Mouse (Mus musculus) Patski (cell line): ENCODE results near the gene Pth1r. TPM values are rescaled to one million over a fixed set of nuclear protein-coding genes. Genes with fewer than 3 reads are reported as not detected.

ENCODE experiments used
- ATAC-seq: fragments of 100-300 bp; one replicate; pipeline ENCODE4 v1.8.0; 2021
- CTCF ChIA-PET: fragments of 350-600 bp; sonication (Branson Sonifier 250); formaldehyde crosslinking; loops from one replicate; lab custom pipeline; 2022; ENCODE audit warnings: inconsistent platforms; lab: Charles Lee
- POLR2A ChIA-PET: fragments of 350-600 bp; sonication (Branson Sonifier 250); formaldehyde crosslinking; loops from one replicate; lab custom pipeline; 2022; ENCODE audit warnings: antibody characterized with exemption, inconsistent platforms; lab: Charles Lee
- DNase-seq: peaks from one replicate; pipeline ENCODE4 v3.0.0-alpha.2; 2011; ENCODE audit warnings: low read depth, low spot score
- H3K27me3 ChIP-seq: fragments of 371-371 bp; one replicate; pipeline ENCODE4 v1.5.1; 2021
- CTCF ChIP-seq: fragments of 100-300 bp; IDR thresholded peaks from one replicate; pipeline ENCODE4 v1.5.1; 2021
- in situ Hi-C: fragments of 300-500 bp; cut with MboI; formaldehyde crosslinking; loops from 3 replicates; pipeline ENCODE4 v1.11.1; 2018; ENCODE audit warnings: low pct_unique_long_range_greater_than_20kb, mixed read lengths
- polyA plus RNA-seq: library from polyadenylated mRNA; unstranded; gene quantifications from one replicate; pipeline ENCODE4 v1.2.3, GENCODE M21; 2021

Pth1r gene
- polyA plus RNA-seq, 1 experiment from 2014 or later, result 9.9 TPM

DNA sequence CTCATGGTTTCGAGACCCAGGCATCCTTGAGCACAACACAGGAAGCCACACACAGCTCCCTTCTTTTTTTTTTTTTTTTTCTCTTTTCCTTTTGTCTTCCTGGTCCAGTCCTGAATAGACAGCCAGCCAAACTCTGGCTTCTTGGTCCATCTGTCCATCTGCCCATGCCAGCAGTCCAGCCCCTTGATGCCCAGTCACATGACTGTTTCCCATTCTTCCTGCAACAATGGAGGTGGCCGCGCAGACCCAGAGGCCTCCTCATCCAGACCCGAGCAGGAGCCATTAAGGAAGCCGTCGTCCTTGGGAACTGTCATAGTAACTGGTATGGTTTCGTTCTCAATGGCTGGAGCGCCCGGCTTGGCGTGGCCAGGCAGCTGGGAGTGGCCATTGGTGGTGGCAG lies 24.9 kb downstream of the Pth1r start:
- ATAC-seq, result no peak

DNA sequence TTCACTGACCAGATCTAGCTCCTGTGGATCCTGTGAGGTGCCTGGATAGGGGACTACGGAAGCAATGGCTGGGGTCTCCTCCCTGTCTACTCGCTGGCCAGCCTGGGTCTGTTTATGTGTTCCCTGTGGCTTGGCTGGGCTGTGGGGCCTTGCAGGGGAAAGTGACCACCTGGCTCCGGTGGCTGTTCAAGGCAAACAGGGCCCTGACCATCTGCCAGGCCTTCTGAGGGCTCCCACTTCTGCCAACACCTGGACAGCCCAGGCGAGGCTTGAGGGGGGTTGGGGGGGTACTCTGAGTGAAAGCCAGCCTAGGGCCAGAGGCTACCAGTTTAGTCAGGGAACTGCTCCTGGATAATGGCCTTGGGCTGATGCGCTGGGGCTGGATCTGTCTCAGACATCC lies 27.0 kb downstream of the Pth1r start:
- POLR2A ChIA-PET, result interaction anchor here (0.6 kb wide), 1 partner anchor 34 kb away, joined by 4 read pairs; no protein-coding TSS in a partner anchor
- no peak for ATAC-seq
- H3K27me3 ChIP-seq, result no peaks in the 10 kb centered on the region

More for the DNA sequence above, 24.9 kb downstream of the Pth1r start:
- no peak for TF ChIP-seq CTCF
- DNase-seq, result no peak
- in situ Hi-C loops, result no loop called here
- no peaks in the 10 kb centered on the region for H3K27me3 ChIP-seq
- ChIA-PET CTCF (interaction anchor here (0.7 to 1.7 kb wide), 3 partner anchors 37 to 60 kb away, joined by 3 to 6 read pairs (median 5); no protein-coding TSS in a partner anchor), POLR2A (no interaction called here)

DNA sequence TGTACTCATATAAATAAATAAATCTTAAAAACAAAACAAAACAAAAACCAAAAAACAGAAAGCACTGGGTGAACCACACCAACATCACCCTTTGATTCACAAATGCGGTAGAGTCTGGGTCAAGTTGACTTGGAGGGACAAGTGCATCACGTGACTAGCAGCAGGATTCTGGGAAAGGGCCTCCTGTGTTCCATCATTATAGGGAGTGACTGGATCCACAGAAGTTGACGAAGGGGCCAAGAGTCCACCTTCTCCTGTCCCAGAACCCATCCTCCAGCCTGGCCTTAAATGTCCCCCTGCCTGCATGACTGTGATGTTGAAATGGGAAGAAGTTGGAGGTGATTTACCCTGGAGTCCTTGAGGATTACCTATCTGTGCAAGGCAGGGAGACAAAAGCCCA lies 28.1 kb downstream of the Pth1r start:
- in situ Hi-C loops, result loop anchor here (5.0 to 10.0 kb wide), 3 partner anchors 38 to 304 kb away; partner anchors contain the start of gene Ngp
- no peaks in the 10 kb centered on the region for H3K27me3 ChIP-seq
- ATAC-seq (no peak), DNase-seq (no peak)
- ChIA-PET CTCF (no interaction called here), POLR2A (no interaction called here)
- TF ChIP-seq CTCF, result no peak

More for the DNA sequence above, 27.0 kb downstream of the Pth1r start:
- in situ Hi-C loops, result loop anchor here (5.0 to 10.0 kb wide), 3 partner anchors 37 to 305 kb away; partner anchors contain the start of gene Ngp
- no peak for TF ChIP-seq CTCF
- no peak for DNase-seq
- CTCF ChIA-PET, result interaction anchor here (0.8 to 1.8 kb wide), 4 partner anchors 39 to 151 kb away, joined by 3 to 5 read pairs (median 4); no protein-coding TSS in a partner anchor

DNA sequence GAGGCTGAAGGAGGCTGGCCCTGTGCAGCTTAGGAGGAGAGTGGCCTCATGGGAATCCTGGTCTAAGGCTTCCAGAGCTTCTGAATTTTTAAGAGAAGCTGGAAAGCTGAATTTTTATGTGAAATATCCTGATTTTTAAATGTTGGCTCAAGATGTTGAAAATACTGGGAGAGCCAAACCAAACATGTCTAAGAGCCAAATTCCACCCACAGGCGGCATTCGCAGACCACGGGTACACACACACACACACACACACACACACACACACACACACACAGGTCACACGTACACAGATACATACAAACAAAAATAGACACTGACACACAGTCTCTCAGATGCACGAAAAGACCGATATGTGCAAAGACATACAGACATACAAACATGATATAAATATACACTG lies 28.9 kb downstream of the Pth1r start:
- ChIA-PET CTCF (interaction anchor here (1.1 to 2.0 kb wide), 2 partner anchors 13 to 63 kb away, joined by 4 to 14 read pairs; no protein-coding TSS in a partner anchor), POLR2A (no interaction called here)
- no peak for TF ChIP-seq CTCF
- no peaks in the 10 kb centered on the region for H3K27me3 ChIP-seq
- in situ Hi-C loops, result loop anchor here (5.0 to 10.0 kb wide), 3 partner anchors 39 to 303 kb away; partner anchors contain the start of gene Ngp
- ATAC-seq, result no peak
- DNase-seq, result no peak

DNA sequence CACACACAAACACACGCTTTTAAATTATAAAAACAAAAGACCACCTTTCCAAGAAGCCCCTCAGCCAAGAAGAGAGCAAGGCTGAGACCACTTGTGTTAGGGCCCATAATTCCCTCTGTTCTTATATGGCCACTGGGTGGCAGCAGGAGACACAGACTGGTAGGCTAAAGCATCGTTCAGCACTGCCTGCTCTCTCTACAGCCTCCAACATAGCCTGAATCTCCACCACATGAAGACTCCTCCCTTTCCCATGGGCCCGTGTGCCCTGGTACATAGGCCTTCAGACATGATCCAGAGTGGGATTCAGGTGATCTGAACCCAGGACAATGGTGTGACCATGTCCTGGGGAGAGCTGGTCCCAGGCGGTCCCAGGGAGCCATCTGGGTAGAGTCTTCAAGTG lies 30.2 kb downstream of the Pth1r start:
- in situ Hi-C loops, result loop anchor here (5.0 to 10.0 kb wide), 3 partner anchors 41 to 302 kb away; partner anchors contain the start of gene Ngp
- POLR2A ChIA-PET, result interaction anchor here (0.7 kb wide), 1 partner anchor 44 kb away, joined by 3 read pairs; no protein-coding TSS in a partner anchor

DNA sequence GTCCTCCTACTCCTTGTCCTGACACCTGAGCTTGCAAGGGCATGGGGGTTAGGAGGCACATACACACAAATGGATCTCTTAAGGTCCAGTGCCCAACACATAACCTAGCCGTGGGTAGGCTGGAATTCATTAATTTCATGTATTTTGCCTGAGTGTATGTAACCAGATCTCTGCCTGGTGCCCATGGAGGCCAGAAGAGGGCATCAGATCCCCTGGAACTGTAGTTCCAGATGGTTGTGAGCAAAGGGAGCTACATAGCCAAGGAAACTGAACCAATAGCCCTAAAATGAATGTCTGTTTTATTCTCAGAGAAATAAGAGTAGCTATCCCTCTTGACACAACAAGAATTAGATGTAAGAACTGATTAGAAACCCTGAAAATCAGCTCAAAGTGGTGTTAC lies 31.5 kb downstream of the Pth1r start:
- DNase-seq, result no peak

More for the DNA sequence above, 30.2 kb downstream of the Pth1r start:
- no peak for ATAC-seq
- CTCF ChIA-PET, result interaction anchor here (0.7 to 5.9 kb wide), 9 partner anchors 14 to 146 kb away, joined by 3 to 45 read pairs (median 4); no protein-coding TSS in a partner anchor
- no peaks in the 10 kb centered on the region for H3K27me3 ChIP-seq
- no peak for DNase-seq
- TF ChIP-seq CTCF, result no peak

DNA sequence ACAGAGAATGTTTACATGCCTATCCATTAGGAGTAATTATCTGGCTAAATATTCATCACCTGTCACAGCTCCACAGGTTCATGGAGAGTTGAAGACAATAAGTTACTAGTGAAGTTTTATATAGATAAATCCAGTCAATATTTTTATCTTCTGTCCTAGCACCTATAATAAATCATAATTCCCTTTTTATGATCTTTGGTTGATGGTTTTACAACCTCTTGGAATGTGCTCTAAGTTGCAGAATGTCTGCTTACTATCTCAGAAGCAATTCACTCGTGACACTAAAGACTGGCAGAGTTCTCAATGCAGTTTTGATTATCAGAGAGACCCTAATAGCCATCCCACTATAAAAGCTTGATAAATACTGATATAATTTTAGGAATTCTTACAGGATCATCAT lies 33.6 kb downstream of the Pth1r start:
- TF ChIP-seq CTCF, result no peak
- ATAC-seq (no peak), DNase-seq (no peak)
- H3K27me3 ChIP-seq, result no peaks in the 10 kb centered on the region
- ChIA-PET POLR2A (no interaction called here), CTCF (interaction anchor here (1.1 to 5.9 kb wide), 6 partner anchors 11 to 79 kb away, joined by 3 to 57 read pairs (median 5); no protein-coding TSS in a partner anchor)
- in situ Hi-C loops, result loop anchor here (10.0 kb wide), 1 partner anchor 299 kb away; the partner anchor contains the start of gene Ngp

More for the DNA sequence above, 31.5 kb downstream of the Pth1r start:
- ChIA-PET CTCF (interaction anchor here (0.6 to 5.9 kb wide), 14 partner anchors 9 to 302 kb away, joined by 3 to 57 read pairs (median 4); partner anchors contain the start of genes Als2cl and Tmie), POLR2A (interaction anchor here (1.3 kb wide), 2 partner anchors 44 to 64 kb away, joined by 3 read pairs; no protein-coding TSS in a partner anchor)
- ATAC-seq, result no peak
- in situ Hi-C loops, result loop anchor here (5.0 to 10.0 kb wide), 3 partner anchors 42 to 301 kb away; partner anchors contain the start of gene Ngp
- no peak for TF ChIP-seq CTCF
- no peaks in the 10 kb centered on the region for H3K27me3 ChIP-seq

DNA sequence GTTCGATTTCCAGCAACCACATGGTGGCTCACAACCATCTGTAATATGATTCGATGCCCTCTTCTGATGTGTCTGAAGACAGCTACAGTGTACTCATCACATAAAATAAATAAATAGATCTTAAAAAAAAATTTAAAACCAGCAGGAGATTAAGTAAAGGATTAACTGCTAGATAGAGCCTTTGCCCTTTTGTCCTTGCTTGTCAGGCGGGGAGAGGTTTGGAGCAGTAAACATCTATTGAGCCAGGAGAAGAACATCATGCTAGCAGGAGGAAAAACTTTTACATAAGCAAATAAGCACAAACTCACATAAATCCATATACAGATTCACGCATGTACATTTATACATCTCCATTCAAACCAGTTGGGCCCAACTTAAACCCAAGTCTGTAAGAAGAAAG lies 34.4 kb downstream of the Pth1r start:
- ChIA-PET POLR2A (no interaction called here), CTCF (interaction anchor here (1.4 to 5.9 kb wide), 3 partner anchors 47 to 69 kb away, joined by 5 to 45 read pairs (median 6); no protein-coding TSS in a partner anchor)
- no peak for ATAC-seq
- no peaks in the 10 kb centered on the region for H3K27me3 ChIP-seq
- no peak for TF ChIP-seq CTCF
- no peak for DNase-seq
- in situ Hi-C loops, result loop anchor here (10.0 kb wide), 1 partner anchor 298 kb away; the partner anchor contains the start of gene Ngp

DNA sequence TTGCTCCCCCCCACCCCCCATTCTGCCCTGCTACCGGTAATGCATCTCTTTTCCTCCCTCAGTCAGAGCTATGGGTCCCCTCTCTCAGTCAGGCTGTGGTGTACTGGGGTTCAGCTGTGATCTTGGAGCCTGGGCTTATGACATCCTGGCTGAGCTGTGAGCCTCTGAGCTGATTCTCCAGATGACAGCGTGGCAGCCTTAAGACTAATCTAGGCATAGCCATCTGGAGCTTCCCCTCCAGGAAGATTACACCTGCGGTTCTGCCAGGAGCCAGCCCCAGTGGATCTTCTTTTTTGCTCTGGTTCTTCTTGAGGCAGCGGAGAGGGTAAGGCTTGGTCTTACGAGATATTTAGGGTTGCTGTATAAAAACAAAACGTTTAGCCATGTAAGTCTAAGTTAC lies 34.9 kb downstream of the Pth1r start:
- TF ChIP-seq CTCF, result no peak
- H3K27me3 ChIP-seq, result no peaks in the 10 kb centered on the region
- ChIA-PET CTCF (interaction anchor here (1.4 to 5.9 kb wide), 2 partner anchors 48 to 70 kb away, joined by 6 to 45 read pairs; no protein-coding TSS in a partner anchor), POLR2A (interaction anchor here (0.6 kb wide), 1 partner anchor 75 kb away, joined by 4 read pairs; no protein-coding TSS in a partner anchor)
- no peak for ATAC-seq
- in situ Hi-C loops, result loop anchor here (10.0 kb wide), 1 partner anchor 297 kb away; the partner anchor contains the start of gene Ngp
- no peak for DNase-seq

DNA sequence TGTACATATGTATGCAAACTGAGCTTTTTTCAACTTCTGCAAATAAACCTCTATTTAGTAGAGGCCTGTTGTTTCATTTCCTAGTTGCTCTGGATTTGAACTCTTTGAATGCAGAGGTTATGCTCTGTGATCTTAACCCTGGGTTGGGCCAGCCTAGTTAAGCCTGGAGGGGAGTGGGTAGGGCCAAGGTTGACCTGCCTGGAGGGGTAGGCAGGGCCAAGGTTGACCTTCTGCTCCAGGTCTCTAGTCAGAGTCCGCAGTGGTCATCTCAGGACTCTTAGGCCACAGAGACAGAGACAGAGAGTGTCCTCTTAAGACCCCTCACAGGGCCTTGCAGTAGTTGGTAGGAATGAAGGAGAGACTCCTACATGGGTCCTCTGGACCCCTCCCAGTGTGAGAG lies 35.4 kb downstream of the Pth1r start:
- in situ Hi-C loops, result loop anchor here (10.0 kb wide), 1 partner anchor 297 kb away; the partner anchor contains the start of gene Ngp
- TF ChIP-seq CTCF, result no peak
- H3K27me3 ChIP-seq, result no peaks in the 10 kb centered on the region
- POLR2A ChIA-PET, result interaction anchor here (0.6 kb wide), 1 partner anchor 75 kb away, joined by 4 read pairs; no protein-coding TSS in a partner anchor
- CTCF ChIA-PET, result interaction anchor here (1.4 to 2.3 kb wide), 2 partner anchors 70 kb away, joined by 6 to 8 read pairs; no protein-coding TSS in a partner anchor
- ATAC-seq, result no peak
- DNase-seq, result no peak
